In the genomic region with DNA sequence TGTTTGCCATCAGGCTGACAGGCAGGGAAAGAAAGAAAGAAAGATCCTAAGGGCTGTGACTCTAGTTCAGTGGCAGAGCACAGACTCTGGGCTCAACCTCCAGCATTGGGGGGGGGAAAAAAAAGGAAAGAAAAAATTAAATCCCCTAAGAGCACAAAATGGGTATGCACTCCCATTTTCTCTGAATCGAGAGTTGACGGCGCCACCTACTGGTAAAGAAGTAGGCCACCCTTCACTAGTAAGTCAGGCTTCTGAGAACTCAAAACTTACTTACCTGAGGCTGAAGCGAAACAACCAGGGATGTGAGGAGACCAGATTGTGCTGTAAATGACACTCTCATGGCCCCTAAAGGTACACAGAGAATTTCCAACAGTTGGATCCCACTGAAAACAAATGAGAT, we compare ENCODE assay signal across 8 mouse cellular contexts. TPM values are rescaled to one million over a fixed set of nuclear protein-coding genes. Genes with fewer than 3 reads are reported as not detected.
DNase-seq lines count a peak whose midpoint lies in the region; ATAC-seq lines count a peak whose summit lies in the region.

No protein-coding gene starts in this region.

- H3K36me3 ChIP-seq in heart, embryonic 10.5 days: peaks cover 3% of the 10 kb centered on the region; the same call in 1 of the 2 replicates

- WGBS in heart, embryonic 10.5 days: 18% methylated on average over 4 of the region's 4 CpGs

- peak; percentile 21 to 71 for DNase-seq in heart, adult 18-20 months
- no peak for DNase-seq in heart, embryonic 10.5 days (ENCODE audit: low spot score)
- peak; percentile 24 for DNase-seq in urinary bladder, postnatal 25 days (ENCODE audit: low spot score)
- DNase-seq in urinary bladder, postnatal 10 days (ENCODE audit: low spot score): no peak
- peak; percentile 82 for DNase-seq in embryo, embryonic 10 days (ENCODE audit: low spot score)
- peak; percentile 43 for DNase-seq in kidney, postnatal 14 days
- peak; percentile 51 for DNase-seq in testis, postnatal 10 days (ENCODE audit: low spot score)

- no peaks in the 10 kb centered on the region for H3K9me3 ChIP-seq in heart, embryonic 10.5 days

- no peak overlapping the region for H3K27ac ChIP-seq in heart, embryonic 10.5 days

- no peaks in the 10 kb centered on the region for H3K27me3 ChIP-seq in heart, embryonic 10.5 days (ENCODE audit: insufficient read depth, poor library complexity, severe bottlenecking)

- no peak overlapping the region for H3K4me3 ChIP-seq in heart, embryonic 10.5 days

- peak; percentile 68 for ATAC-seq in megakaryocyte progenitor cell, adult 5-6 weeks (replicated peaks; ENCODE audit: poor library complexity)

- H3K4me1 ChIP-seq in heart, embryonic 10.5 days: peaks cover 3% of the 10 kb centered on the region; the same call in 1 of the 2 replicates

RNA-seq across cellular contexts. Expression of a gene that starts 13.5 kb away (rescaled TPM):
- total RNA-seq in heart, adult 18-20 months (2021): 10 to 100 TPM; 35.9 to 38.7 TPM
- 31.6 and 41.5 TPM in 2 replicates for polyA plus RNA-seq in heart, embryonic 10.5 days (2016; fragmentation: Nextera tagmentation; extraction: Ambion mirVana)
- total RNA-seq in megakaryocyte progenitor cell, adult 5-6 weeks (2015): 44.3 and 56.4 TPM in 2 replicates
- total RNA-seq in megakaryocyte progenitor cell, adult 5-6 weeks (2017): 24.8 and 29.7 TPM in 2 replicates

RNA-seq across cellular contexts. Expression of a gene that starts 40.3 kb away (rescaled TPM):
- total RNA-seq in heart, adult 18-20 months (2021): 10 to 100 TPM; 34.1 to 40.7 TPM
- 2.4 and 2.6 TPM in 2 replicates for polyA plus RNA-seq in heart, embryonic 10.5 days (2016; fragmentation: Nextera tagmentation; extraction: Ambion mirVana)
- 15.4 and 16.5 TPM in 2 replicates for total RNA-seq in megakaryocyte progenitor cell, adult 5-6 weeks (2015)
- 16.0 and 17.9 TPM in 2 replicates for total RNA-seq in megakaryocyte progenitor cell, adult 5-6 weeks (2017)

RNA-seq across cellular contexts. Expression of a gene that starts 42.7 kb away (rescaled TPM):
- total RNA-seq in heart, adult 18-20 months (2021): not detected
- polyA plus RNA-seq in heart, embryonic 10.5 days (2016; fragmentation: Nextera tagmentation; extraction: Ambion mirVana): 2.9 and 3.4 TPM in 2 replicates
- total RNA-seq in megakaryocyte progenitor cell, adult 5-6 weeks (2015): 0.22 and 1.1 TPM in 2 replicates
- 0.68 TPM in 1 of 2 replicates, not detected in the other for total RNA-seq in megakaryocyte progenitor cell, adult 5-6 weeks (2017)

Comparison
In these comparisons a context has a peak if more than half of its experiments do, and no peak if none do; other contexts are left out.
1. DNase-seq: peak in heart, adult 18-20 months (2 of 2), urinary bladder, postnatal 25 days (single experiment), embryo, embryonic 10 days (single experiment), kidney, postnatal 14 days (single experiment) and testis, postnatal 10 days (single experiment); none in heart, embryonic 10.5 days (single experiment) and urinary bladder, postnatal 10 days (single experiment).